Mouse (Mus musculus) midbrain, embryonic 14.5 days (tissue): ENCODE measurements at regions not wholly inside any gene's neighbourhood (a gene's known extent, or its start where the extent isn't known, plus 50 kb on each side); places are given as distances from the start of the nearest gene placed in this dataset.

Experiments used
- ATAC-seq: fragments of 200-750 bp; cut with Nextera tagmentation; 2 replicates; pipeline ENCODE4 v1.8.0; 2017; ENCODE audit warnings: moderate number of reproducible peaks, moderate library complexity; ENCODE audit not compliant: low FRiP score, low TSS enrichment
- DNase-seq: peaks from one replicate; pipeline ENCODE4 v3.0.0-alpha.2; 2015
- H3K27ac ChIP-seq: fragments of 300-500 bp; sonication (generic); replicated peaks from 2 replicates; pipeline ENCODE4 v1.5.1; 2014; ENCODE audit warnings: mild to moderate bottlenecking, low read depth, low read length, moderate library complexity
- H3K27me3 ChIP-seq: fragments of 300-500 bp; sonication (generic); 2 replicates; pipeline ENCODE4 v1.6.1; 2014; ENCODE audit warnings: low read length, control low read depth, mixed read lengths; ENCODE audit not compliant: control insufficient read depth, insufficient read depth
- H3K36me3 ChIP-seq: fragments of 300-500 bp; sonication (generic); 2 replicates; pipeline ENCODE4 v1.6.1; 2014; ENCODE audit warnings: low read length, control low read depth; ENCODE audit not compliant: control insufficient read depth, insufficient read depth
- H3K4me1 ChIP-seq: fragments of 300-500 bp; sonication (generic); 2 replicates; pipeline ENCODE4 v1.6.1; 2014; ENCODE audit warnings: mild to moderate bottlenecking, antibody characterized with exemption, low read length, control low read depth; ENCODE audit not compliant: control insufficient read depth, insufficient read depth
- H3K4me2 ChIP-seq: fragments of 300-500 bp; sonication (generic); 2 replicates; pipeline ENCODE4 v1.6.1; 2014; ENCODE audit warnings: mild to moderate bottlenecking, low read length, moderate library complexity
- H3K4me3 ChIP-seq: fragments of 300-500 bp; sonication (generic); replicated peaks from 2 replicates; pipeline ENCODE4 v1.5.1; 2014; ENCODE audit warnings: low read depth, low read length
- H3K9ac ChIP-seq: fragments of 300-500 bp; sonication (generic); replicated peaks from 2 replicates; pipeline ENCODE4 v1.6.1; 2014; ENCODE audit warnings: mild to moderate bottlenecking, low read length, moderate library complexity
- H3K9me3 ChIP-seq: fragments of 300-500 bp; sonication (generic); 2 replicates; pipeline ENCODE4 v1.6.1; 2016; ENCODE audit warnings: low read length, control low read depth, mixed read lengths; ENCODE audit not compliant: control insufficient read depth
- WGBS: fragments of 180-500 bp; shearing (Covaris S2); extraction: QIAGEN DNeasy Blood & Tissue Kit; methylation state at CpG from one replicate; pipeline ENCODE4 v1.1.7; 2014; 5-methylcytosine and 5-hydroxymethylcytosine counted together

DNA sequence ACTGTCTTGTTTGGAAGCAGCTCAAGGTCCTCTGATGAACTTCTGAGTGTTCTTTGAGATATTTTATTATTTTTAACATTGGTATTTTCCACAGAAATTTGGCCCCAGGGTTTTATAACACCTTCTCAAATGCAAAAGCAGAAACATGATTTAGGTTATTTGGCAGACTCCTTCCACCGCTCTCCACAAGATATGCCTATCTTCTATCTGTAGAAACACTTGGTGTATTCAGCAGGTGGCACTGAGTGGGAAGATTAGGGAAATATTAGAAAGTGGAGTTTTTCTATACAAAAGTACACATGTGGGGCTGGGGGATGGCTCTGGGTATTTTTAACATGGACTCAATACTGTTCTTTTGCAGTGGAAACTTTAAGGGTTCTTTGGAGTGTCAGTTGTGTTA is 475.3 kb downstream of the Dach1 start:
- H3K4me1 ChIP-seq: no peaks in the 10 kb centered on the region
- no peak overlapping the region for H3K4me2 ChIP-seq
- ATAC-seq: no peak
- DNase-seq: no peak
- no peak overlapping the region for H3K9ac ChIP-seq
- no peaks in the 10 kb centered on the region for H3K36me3 ChIP-seq
- H3K27ac ChIP-seq: no peak overlapping the region
- H3K4me3 ChIP-seq: no peak overlapping the region
- 100% methylated on average over 1 of the region's 1 CpGs for WGBS
- H3K9me3 ChIP-seq: no peaks in the 10 kb centered on the region
- no peaks in the 10 kb centered on the region for H3K27me3 ChIP-seq

DNA sequence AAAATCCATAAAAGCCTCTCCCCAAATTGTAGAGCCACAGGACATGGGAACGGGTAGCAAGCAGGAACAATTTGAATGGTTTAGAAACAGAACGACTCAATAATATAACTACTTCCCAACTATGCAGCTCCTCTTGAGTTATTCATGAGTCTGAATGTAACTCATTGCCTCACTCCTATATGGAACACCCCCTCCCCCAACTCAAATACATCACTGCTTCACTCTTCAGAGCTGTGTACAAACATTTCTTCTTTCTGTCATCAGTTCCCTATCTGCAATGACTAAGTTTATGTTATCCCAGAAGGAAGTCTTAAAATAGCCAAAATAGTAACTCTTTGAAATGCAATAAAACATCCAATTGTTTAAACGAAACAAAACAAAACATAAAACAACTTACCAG is 484.9 kb downstream of the Dach1 start:
- DNase-seq: no peak
- Histone ChIP-seq H3K27me3 (no peaks in the 10 kb centered on the region), H3K27ac (no peak overlapping the region), H3K36me3 (no peaks in the 10 kb centered on the region), H3K4me1 (no peaks in the 10 kb centered on the region), H3K4me3 (no peak overlapping the region), H3K4me2 (no peak overlapping the region), H3K9ac (no peak overlapping the region), H3K9me3 (no peaks in the 10 kb centered on the region)
- WGBS: 81% methylated on average over 3 of the region's 3 CpGs
- no peak for ATAC-seq

DNA sequence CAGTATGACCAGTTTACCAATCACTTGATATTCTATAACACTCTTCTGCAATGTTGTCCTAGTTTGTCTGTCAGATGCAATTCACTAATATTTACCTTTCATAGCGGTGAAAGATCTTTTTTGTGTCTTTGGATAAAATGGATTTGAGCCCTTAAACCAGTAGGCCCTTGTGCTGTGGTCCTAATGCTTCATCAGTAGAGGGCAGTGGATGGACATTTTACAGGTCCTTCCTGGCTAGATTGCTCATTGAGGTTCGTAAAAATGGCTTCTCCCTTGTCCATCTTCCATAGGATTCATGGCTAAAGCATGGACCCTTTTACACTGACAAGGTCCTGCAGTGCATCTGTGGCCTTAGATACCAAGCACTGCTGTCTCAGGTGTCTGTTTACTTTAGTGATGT is 501.8 kb downstream of the Dach1 start:
- DNase-seq (peak; percentile 40), ATAC-seq (no peak)
- Histone ChIP-seq H3K27ac (no peak overlapping the region), H3K9ac (no peak overlapping the region), H3K27me3 (no peaks in the 10 kb centered on the region), H3K4me3 (no peak overlapping the region), H3K4me2 (no peak overlapping the region), H3K9me3 (no peaks in the 10 kb centered on the region), H3K36me3 (no peaks in the 10 kb centered on the region), H3K4me1 (no peaks in the 10 kb centered on the region)
- WGBS: 82% methylated on average over 2 of the region's 2 CpGs

DNA sequence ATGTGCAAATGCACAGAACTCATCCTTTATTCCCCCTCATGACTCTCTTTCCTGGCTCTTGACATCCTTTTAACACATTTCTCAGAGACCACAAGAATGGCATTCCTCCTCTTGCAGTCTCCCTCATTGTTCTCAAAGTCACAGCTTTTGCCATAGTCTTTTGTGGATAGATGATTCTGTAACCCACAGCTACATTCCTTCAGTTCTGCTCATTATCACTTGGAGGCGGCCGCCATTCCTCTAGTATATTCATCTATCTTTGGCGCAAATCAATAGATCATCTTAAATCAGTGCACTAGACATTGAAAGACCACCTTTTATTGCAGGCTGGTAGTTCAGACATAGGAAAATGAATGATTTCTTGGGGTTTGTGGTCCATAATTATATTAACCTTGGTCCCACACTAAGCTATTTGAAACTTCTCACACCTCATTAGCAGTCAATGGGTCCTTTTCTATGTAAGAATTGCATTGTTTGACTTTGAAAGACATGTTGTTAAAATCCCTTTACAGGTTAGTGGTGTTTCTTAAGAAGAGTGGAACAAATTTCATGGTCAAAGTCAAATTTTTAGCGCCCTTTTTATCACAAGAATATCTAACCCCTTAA is 531.3 kb downstream of the Dach1 start:
- 16% methylated on average over 4 of the region's 4 CpGs for WGBS
- no peak overlapping the region for H3K4me3 ChIP-seq
- no peaks in the 10 kb centered on the region for H3K4me1 ChIP-seq
- DNase-seq: no peak
- H3K36me3 ChIP-seq: no peaks in the 10 kb centered on the region
- H3K27ac ChIP-seq: no peak overlapping the region
- ATAC-seq: no peak
- no peak overlapping the region for H3K4me2 ChIP-seq
- no peak overlapping the region for H3K9ac ChIP-seq
- no peaks in the 10 kb centered on the region for H3K9me3 ChIP-seq
- H3K27me3 ChIP-seq: no peaks in the 10 kb centered on the region

DNA sequence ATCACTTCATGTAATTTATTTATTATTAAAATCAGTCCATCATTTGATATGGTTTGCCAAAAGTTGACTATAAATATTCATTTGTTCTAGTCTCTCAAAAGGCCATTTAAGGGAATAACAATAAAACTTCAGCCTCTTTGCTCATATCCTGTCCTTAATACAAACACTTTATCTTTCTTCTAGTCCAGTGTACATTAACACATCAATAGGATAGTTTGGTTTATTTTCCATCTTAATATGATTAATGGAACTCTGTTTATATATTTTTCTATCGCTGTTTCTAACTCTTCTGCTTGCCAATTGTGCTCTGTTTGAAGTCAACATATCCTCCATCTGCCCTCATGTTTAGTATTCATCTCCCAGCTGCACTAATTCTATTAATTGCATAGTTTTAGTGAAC is 558.1 kb downstream of the Dach1 start:
- Histone ChIP-seq H3K4me2 (no peak overlapping the region), H3K4me1 (no peaks in the 10 kb centered on the region), H3K9ac (no peak overlapping the region), H3K27ac (no peak overlapping the region), H3K27me3 (no peaks in the 10 kb centered on the region), H3K9me3 (no peaks in the 10 kb centered on the region), H3K36me3 (no peaks in the 10 kb centered on the region), H3K4me3 (no peak overlapping the region)
- WGBS: 85% methylated on average over 1 of the region's 1 CpGs
- ATAC-seq (no peak), DNase-seq (no peak)

DNA sequence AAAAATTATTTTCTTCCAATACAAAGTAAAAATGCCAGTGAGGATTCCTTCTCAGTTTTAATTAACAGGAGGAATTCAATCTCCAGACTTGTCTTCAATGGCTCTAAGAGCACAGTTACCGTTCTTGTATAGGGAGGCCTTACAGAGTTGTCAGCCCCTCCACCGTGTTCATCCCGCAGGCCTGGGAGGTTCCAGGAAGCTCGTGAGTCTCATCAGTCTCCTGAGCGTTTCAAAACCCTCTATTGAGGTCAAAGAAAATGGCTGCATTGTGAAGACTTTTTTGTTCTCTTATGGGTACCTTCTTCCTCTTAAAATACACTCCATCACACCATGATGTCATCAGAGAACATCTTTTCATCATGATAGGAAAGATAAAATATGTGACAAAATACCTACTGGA is 572.9 kb downstream of the Dach1 start:
- Histone ChIP-seq H3K4me2 (no peak overlapping the region), H3K27ac (no peak overlapping the region), H3K9me3 (no peaks in the 10 kb centered on the region), H3K4me3 (no peak overlapping the region), H3K9ac (no peak overlapping the region), H3K27me3 (no peaks in the 10 kb centered on the region), H3K36me3 (no peaks in the 10 kb centered on the region), H3K4me1 (0 out of 2 replicates have a peak, but pooled peaks cover 3% of the 10 kb centered on the region)
- WGBS: 28% methylated on average over 5 of the region's 5 CpGs
- ATAC-seq (no peak), DNase-seq (no peak)

DNA sequence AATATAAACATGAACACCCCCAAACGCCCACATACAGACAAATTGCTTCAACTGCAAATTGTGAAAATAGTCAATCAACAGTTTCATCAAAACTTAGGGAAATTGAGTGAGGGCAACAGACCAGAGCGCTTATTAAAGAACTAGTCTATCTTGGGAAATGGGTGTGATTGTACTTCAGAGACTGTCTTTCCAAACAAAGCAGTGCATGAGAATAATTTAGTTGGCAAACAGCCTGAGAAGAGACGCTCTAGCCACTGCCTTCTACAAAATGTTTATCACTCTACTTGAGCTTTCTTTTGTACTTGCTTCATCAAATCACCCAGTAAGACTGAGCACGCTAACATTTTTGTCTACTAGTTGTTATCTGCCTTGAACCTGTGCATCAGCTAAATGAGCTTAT is 581.0 kb downstream of the Dach1 start:
- no peaks in the 10 kb centered on the region for H3K9me3 ChIP-seq
- H3K4me3 ChIP-seq: no peak overlapping the region
- ATAC-seq (no peak), DNase-seq (peak; percentile 19)
- WGBS: 64% methylated on average over 4 of the region's 4 CpGs
- 0 out of 2 replicates have a peak overlapping the region, but pooled peaks have one; percentile 20 for H3K27ac ChIP-seq
- H3K4me2 ChIP-seq: peak overlapping the region; percentile 31
- H3K9ac ChIP-seq: no peak overlapping the region
- 0 out of 2 replicates have a peak, but pooled peaks cover 6% of the 10 kb centered on the region for H3K4me1 ChIP-seq
- H3K36me3 ChIP-seq: no peaks in the 10 kb centered on the region
- H3K27me3 ChIP-seq: no peaks in the 10 kb centered on the region

DNA sequence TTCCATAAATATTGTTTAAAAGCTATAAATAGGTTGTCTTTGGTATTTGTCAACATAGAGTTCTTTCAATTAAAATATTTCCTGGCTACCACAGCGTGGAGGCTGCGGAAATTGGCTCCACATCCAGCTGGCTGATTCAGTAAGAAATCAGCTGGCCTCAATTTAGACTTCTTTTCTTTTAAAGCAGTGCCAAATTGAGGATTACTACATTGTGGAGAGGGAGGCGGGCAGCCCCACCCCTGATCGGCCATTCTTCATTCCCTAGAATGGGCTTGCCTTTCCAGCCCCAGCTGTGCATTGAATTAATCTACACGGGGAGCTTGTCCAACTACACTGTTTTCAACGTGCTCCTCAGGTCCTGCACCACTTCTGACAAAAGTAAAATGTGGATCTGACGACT is 581.4 kb downstream of the Dach1 start:
- H3K4me3 ChIP-seq: no peak overlapping the region
- H3K4me1 ChIP-seq: 0 out of 2 replicates have a peak, but pooled peaks cover 6% of the 10 kb centered on the region
- peak; percentile 74 for DNase-seq
- H3K9ac ChIP-seq: no peak overlapping the region
- 0 out of 2 replicates have a peak overlapping the region, but pooled peaks have one; percentile 20 for H3K27ac ChIP-seq
- 3% methylated on average over 7 of the region's 7 CpGs for WGBS
- peak overlapping the region; percentile 31 for H3K4me2 ChIP-seq
- no peaks in the 10 kb centered on the region for H3K36me3 ChIP-seq
- H3K9me3 ChIP-seq: no peaks in the 10 kb centered on the region
- peak; percentile 76; the same call in 1 of the 2 replicates for ATAC-seq
- no peaks in the 10 kb centered on the region for H3K27me3 ChIP-seq

DNA sequence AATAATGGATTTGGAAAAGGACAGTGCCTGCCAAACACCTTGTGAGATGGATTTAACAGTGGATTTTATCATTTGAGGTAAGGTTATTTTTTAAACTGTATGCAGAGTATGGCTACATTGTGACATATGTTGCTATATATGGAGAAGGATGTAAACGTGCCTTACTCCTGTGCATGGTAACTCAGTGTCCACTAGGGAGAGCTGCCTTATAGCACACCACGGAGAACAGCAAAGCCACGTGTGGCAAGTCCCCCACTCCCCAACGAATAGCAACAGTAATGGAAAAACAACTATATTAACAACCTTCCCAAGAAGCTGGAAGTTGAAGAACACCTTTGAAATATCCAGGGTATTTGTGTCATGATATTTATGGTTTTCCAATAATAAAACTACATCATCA is 582.6 kb downstream of the Dach1 start:
- no peak overlapping the region for H3K4me3 ChIP-seq
- ATAC-seq (no peak; the same call in 1 of the 2 replicates), DNase-seq (peak; percentile 55)
- H3K36me3 ChIP-seq: no peaks in the 10 kb centered on the region
- H3K27me3 ChIP-seq: no peaks in the 10 kb centered on the region
- 11% methylated on average over 4 of the region's 4 CpGs for WGBS
- 0 out of 2 replicates have a peak, but pooled peaks cover 6% of the 10 kb centered on the region for H3K4me1 ChIP-seq
- no peak overlapping the region for H3K4me2 ChIP-seq
- no peaks in the 10 kb centered on the region for H3K9me3 ChIP-seq
- H3K27ac ChIP-seq: no peak overlapping the region
- no peak overlapping the region for H3K9ac ChIP-seq
